Mouse (Mus musculus) embryonic facial prominence, embryonic 14.5 days (tissue): Measurements from ENCODE around the gene Spocd1. TPM values are rescaled to one million over a fixed set of nuclear protein-coding genes. Genes with fewer than 3 reads are reported as not detected.
A peak's percentile ranks its signal among the peaks of the same experiment; 100 is the strongest.

Experiments
- ATAC-seq: fragments of 200-750 bp; cut with Nextera tagmentation; 2 replicates; pipeline ENCODE4 v1.8.0; 2017; ENCODE audit warnings: low read depth, moderate number of reproducible peaks, moderate TSS enrichment
- DNase-seq: peaks from one replicate; pipeline ENCODE4 v3.0.0-alpha.2; 2015; ENCODE audit warnings: low spot score
- H3K27ac ChIP-seq: fragments of 300-500 bp; sonication (generic); replicated peaks from 2 replicates; pipeline ENCODE4 v1.5.1; 2014; ENCODE audit warnings: low read depth, mild to moderate bottlenecking, low read length, moderate library complexity
- H3K27me3 ChIP-seq: fragments of 300-500 bp; sonication (generic); replicated peaks from 2 replicates; pipeline ENCODE4 v1.6.1; 2014; ENCODE audit warnings: low read length; ENCODE audit not compliant: control insufficient read depth, insufficient read depth
- H3K36me3 ChIP-seq: fragments of 300-500 bp; sonication (generic); 2 replicates; pipeline ENCODE4 v1.6.1; 2014; ENCODE audit warnings: low read length, mixed read lengths; ENCODE audit not compliant: control insufficient read depth, insufficient read depth
- H3K4me1 ChIP-seq: fragments of 300-500 bp; sonication (generic); 2 replicates; pipeline ENCODE4 v1.6.1; 2014; ENCODE audit warnings: antibody characterized with exemption, low read length; ENCODE audit not compliant: control insufficient read depth, insufficient read depth
- H3K4me2 ChIP-seq: fragments of 300-500 bp; sonication (generic); 2 replicates; pipeline ENCODE4 v1.6.1; 2014; ENCODE audit warnings: low read depth, mild to moderate bottlenecking, low read length, moderate library complexity, mixed read lengths
- H3K4me3 ChIP-seq: fragments of 300-500 bp; sonication (generic); 2 replicates; pipeline ENCODE4 v1.5.1; 2014; ENCODE audit warnings: low read depth, mild to moderate bottlenecking, low read length
- H3K9ac ChIP-seq: fragments of 300-500 bp; sonication (generic); 2 replicates; pipeline ENCODE4 v1.6.1; 2014; ENCODE audit warnings: low read depth, mild to moderate bottlenecking, low read length, moderate library complexity, mixed read lengths
- H3K9me3 ChIP-seq: fragments of 300-500 bp; sonication (generic); 2 replicates; pipeline ENCODE4 v1.6.1; 2016; ENCODE audit warnings: low read length; ENCODE audit not compliant: control insufficient read depth
- WGBS: fragments of 180-500 bp; shearing (Covaris S2); extraction: QIAGEN DNeasy Blood & Tissue Kit; methylation state at CpG from one replicate; pipeline ENCODE4 v1.1.7; 2014; 5-methylcytosine and 5-hydroxymethylcytosine counted together
- polyA plus RNA-seq: library from polyadenylated mRNA; unstranded; fragments of >200 nt; fragmentation: Nextera tagmentation; extraction: Ambion mirVana; gene quantifications from 2 replicates; pipeline ENCODE4 v1.2.1, GENCODE M21; 2014

Spocd1 gene
- polyA plus RNA-seq, 1 experiment from 2014 or later, result 0.08 TPM

GRCm38 (mm10) chr4:129913761-129914644, 15.0 kb upstream of the Spocd1 start:
- Histone ChIP-seq H3K36me3 (no peaks in the 10 kb centered on the region), H3K27me3 (no peaks in the 10 kb centered on the region), H3K4me2 (peak overlapping the region; percentile 21; the same call in 1 of the 2 replicates), H3K9me3 (no peaks in the 10 kb centered on the region), H3K4me3 (no peak overlapping the region), H3K9ac (no peak overlapping the region), H3K4me1 (0 out of 2 replicates have a peak, but pooled peaks cover 10% of the 10 kb centered on the region), H3K27ac (peak overlapping the region; percentile 22; the same call in 1 of the 2 replicates)
- DNase-seq (peak; percentile 45), ATAC-seq (0 out of 2 replicates have a peak, but pooled peaks have one; percentile 18)
- 15% methylated on average over 16 of the region's 16 CpGs for WGBS

DNA sequence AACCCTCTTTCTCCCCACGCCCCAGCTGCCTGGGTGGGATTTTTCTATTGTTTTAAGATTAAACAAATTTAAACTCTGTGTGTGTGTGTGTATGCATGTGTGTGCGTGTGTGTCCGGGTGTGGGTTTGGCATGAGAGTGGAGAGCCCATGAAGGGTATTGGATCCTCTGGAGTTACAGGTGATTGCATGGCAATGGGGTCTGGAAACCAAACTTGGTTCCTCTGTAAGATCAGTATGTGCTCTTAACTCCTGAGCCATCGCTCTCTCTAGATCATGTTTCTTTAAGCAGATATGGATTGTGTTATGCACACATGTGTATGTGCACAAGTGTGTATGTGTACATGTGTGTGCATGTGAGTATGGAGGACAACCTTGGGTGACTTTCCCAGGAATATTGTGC, 14.4 kb upstream of the Spocd1 start:
- Histone ChIP-seq H3K4me3 (no peak overlapping the region), H3K4me2 (no peak overlapping the region), H3K9me3 (no peaks in the 10 kb centered on the region), H3K36me3 (no peaks in the 10 kb centered on the region), H3K4me1 (0 out of 2 replicates have a peak, but pooled peaks cover 10% of the 10 kb centered on the region), H3K27ac (no peak overlapping the region), H3K9ac (no peak overlapping the region), H3K27me3 (no peaks in the 10 kb centered on the region)
- DNase-seq (no peak), ATAC-seq (no peak)
- 73% methylated on average over 4 of the region's 4 CpGs for WGBS

DNA sequence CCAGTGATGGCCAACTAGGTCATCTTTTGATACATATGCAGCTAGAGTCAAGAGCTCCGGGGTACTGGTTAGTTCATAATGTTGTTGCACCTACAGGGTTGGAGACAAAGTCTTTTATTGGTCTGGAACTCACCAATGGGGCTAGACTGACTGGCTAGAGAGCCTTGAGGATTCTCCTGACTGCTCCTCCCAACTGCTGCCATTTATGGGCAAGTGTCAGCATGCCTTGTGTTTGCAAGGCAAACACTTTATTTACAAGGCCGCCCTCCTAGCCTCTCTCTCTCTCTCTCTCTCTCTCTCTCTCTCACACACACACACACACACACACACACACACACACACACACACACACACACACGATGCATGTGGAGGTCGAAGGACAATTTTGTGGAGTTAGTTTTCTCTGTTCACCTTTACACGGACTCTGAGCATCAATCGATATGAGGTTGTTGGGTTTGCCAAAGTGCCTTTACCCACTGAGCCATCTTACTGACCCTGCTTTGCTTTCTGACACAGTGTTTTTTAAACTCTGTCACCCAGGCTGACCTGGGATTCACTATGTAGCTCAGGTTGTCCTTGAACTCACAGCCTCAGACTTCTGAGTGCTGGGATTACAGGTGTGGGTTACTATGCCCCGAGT, 13.6 kb upstream of the Spocd1 start:
- Histone ChIP-seq H3K4me1 (0 out of 2 replicates have a peak, but pooled peaks cover 10% of the 10 kb centered on the region), H3K9ac (no peak overlapping the region), H3K27ac (no peak overlapping the region), H3K4me3 (no peak overlapping the region), H3K36me3 (no peaks in the 10 kb centered on the region), H3K4me2 (no peak overlapping the region), H3K9me3 (no peaks in the 10 kb centered on the region), H3K27me3 (no peaks in the 10 kb centered on the region)
- 89% methylated on average over 7 of the region's 7 CpGs for WGBS
- ATAC-seq (no peak), DNase-seq (no peak)

DNA sequence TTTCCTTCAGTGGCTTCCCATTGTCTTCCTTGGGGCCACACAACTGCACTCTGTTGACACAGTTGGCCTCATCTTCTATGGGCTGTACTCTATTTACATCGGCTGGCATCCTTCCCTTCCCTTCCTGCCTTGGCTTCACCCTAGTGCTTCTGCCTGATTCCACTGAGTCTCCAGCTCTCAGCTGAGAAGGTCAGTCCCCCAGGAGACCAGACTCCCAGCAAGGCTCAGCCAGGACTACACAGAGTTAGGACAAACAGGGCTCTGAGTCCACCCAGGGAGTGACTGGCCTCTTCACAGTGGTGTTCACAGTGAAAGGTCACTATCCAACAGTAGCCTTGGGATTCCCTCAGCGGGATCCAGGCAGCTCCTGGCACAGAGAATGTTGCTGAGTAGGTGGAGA, 12.9 kb upstream of the Spocd1 start:
- no peak overlapping the region for H3K27ac ChIP-seq
- WGBS, result 53% methylated on average over 2 of the region's 2 CpGs
- no peaks in the 10 kb centered on the region for H3K9me3 ChIP-seq
- no peak overlapping the region for H3K4me2 ChIP-seq
- no peaks in the 10 kb centered on the region for H3K27me3 ChIP-seq
- H3K36me3 ChIP-seq, result no peaks in the 10 kb centered on the region
- ATAC-seq, result no peak
- DNase-seq, result no peak
- H3K4me1 ChIP-seq, result 0 out of 2 replicates have a peak, but pooled peaks cover 10% of the 10 kb centered on the region
- H3K9ac ChIP-seq, result no peak overlapping the region
- no peak overlapping the region for H3K4me3 ChIP-seq

DNA sequence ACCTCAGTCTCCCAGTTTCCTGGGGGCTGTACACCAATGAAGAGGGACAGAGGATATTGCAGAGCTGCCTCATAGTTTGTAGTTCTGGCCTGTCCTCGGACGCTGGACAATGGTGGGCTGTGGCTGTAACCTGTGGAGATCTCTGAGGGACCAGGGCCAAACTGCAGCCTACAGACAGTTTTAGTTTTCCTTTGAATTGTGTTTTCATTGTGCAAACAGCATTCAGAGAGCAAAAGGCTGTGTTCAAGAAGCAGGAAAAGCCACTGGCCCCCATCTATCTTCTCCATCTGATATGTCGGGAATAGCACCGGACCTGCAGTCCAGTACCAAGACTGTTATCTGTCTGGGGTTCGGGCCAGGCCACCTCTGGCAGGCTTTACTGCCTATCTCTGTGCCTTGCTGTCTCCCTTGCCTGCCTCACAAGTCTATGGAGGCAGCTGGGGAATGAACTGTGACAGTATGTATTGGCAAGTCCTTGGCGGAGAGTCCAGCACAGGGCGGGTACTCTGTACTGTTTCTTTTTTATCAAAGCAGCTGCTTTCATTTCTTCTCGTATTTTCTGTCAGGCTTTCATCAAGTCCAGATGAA, 11.9 kb upstream of the Spocd1 start:
- Histone ChIP-seq H3K27ac (no peak overlapping the region; the same call in 1 of the 2 replicates), H3K36me3 (no peaks in the 10 kb centered on the region), H3K9ac (no peak overlapping the region), H3K27me3 (no peaks in the 10 kb centered on the region), H3K4me1 (0 out of 2 replicates have a peak, but pooled peaks cover 12% of the 10 kb centered on the region), H3K4me3 (no peak overlapping the region), H3K9me3 (no peaks in the 10 kb centered on the region), H3K4me2 (peak overlapping the region; percentile 14; the same call in 1 of the 2 replicates)
- 42% methylated on average over 8 of the region's 8 CpGs for WGBS
- ATAC-seq, result no peak
- peak; percentile 45 for DNase-seq

DNA sequence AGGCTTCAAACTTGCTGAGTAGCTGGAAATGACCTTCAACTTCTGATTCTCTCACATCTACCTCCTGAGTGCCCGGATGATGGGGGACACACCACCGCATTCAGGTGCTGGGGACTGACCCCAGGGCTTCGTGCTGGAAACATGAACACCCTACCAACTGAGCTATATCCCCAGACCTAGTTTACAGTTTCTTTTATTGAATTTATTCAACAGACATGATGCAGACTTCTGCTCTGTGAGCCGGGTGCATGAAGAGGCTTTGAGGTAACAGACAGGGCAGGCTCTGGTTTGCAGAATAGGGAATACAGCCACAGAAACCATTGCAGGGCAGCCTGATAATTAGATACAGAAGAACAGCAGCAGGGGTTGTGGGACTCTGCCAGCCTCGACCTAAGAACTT, 10.6 kb upstream of the Spocd1 start:
- peak; percentile 43 for DNase-seq
- H3K4me1 ChIP-seq, result 0 out of 2 replicates have a peak, but pooled peaks cover 12% of the 10 kb centered on the region
- no peak overlapping the region for H3K27ac ChIP-seq
- 60% methylated on average over 5 of the region's 5 CpGs for WGBS
- H3K9ac ChIP-seq, result no peak overlapping the region
- H3K27me3 ChIP-seq, result no peaks in the 10 kb centered on the region
- no peaks in the 10 kb centered on the region for H3K36me3 ChIP-seq
- no peak for ATAC-seq
- H3K4me3 ChIP-seq, result no peak overlapping the region
- no peaks in the 10 kb centered on the region for H3K9me3 ChIP-seq
- no peak overlapping the region for H3K4me2 ChIP-seq

- WGBS, result 75% methylated on average over 3 of the region's 3 CpGs
- Histone ChIP-seq H3K27ac (no peak overlapping the region), H3K9ac (no peak overlapping the region), H3K4me1 (0 out of 2 replicates have a peak, but pooled peaks cover 8% of the 10 kb centered on the region), H3K4me2 (no peak overlapping the region), H3K27me3 (no peaks in the 10 kb centered on the region), H3K4me3 (no peak overlapping the region), H3K36me3 (no peaks in the 10 kb centered on the region), H3K9me3 (no peaks in the 10 kb centered on the region)
- DNase-seq (no peak), ATAC-seq (no peak)
These were observed 10.1 kb upstream of the Spocd1 start for GRCm38 (mm10) chr4:129918901-129919300.

DNA sequence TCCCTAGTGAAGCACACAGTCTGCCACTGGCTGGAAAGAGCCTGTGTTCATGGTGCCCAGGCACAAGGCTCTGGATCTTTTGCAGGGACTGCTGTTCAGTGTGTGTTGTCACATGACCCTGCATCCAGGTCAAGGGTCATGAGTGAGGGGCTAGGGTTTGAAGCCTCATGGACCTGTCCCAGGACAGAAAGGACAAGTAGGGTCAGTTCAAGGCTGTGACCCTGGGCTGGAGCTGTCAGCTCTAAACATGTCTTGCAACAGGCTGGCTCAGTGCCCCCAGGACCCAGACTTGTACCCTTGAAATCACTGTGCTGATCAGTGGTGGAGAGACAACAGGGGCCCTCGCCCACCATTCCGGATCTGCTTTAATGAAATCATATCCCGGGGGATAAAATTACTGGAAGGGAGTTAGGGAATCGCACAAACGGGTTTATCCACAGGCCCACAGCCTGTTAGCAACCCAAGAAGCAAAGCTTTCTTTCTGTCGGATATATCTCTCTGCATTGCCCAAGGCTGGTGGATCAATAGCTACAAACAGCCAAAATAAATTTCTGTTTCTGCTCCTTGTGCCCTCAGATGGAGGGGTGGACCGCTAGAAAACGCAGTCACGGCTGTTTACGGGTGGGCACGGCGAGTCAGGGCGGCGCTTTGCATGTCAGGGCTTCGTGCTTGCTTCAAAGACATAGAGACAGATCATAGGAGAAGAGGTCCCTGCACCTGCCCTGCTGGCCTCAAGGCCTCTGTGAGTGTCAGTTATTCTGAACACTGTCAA, 8.3 kb upstream of the Spocd1 start:
- 61% methylated on average over 15 of the region's 15 CpGs for WGBS

More for the DNA sequence above, 8.3 kb upstream of the Spocd1 start:
- Histone ChIP-seq H3K4me1 (0 out of 2 replicates have a peak, but pooled peaks cover 6% of the 10 kb centered on the region), H3K36me3 (no peaks in the 10 kb centered on the region), H3K27me3 (no peaks in the 10 kb centered on the region), H3K9ac (no peak overlapping the region), H3K27ac (no peak overlapping the region), H3K4me3 (no peak overlapping the region), H3K4me2 (no peak overlapping the region), H3K9me3 (no peaks in the 10 kb centered on the region)
- ATAC-seq (no peak), DNase-seq (no peak)
